In the genomic region with DNA sequence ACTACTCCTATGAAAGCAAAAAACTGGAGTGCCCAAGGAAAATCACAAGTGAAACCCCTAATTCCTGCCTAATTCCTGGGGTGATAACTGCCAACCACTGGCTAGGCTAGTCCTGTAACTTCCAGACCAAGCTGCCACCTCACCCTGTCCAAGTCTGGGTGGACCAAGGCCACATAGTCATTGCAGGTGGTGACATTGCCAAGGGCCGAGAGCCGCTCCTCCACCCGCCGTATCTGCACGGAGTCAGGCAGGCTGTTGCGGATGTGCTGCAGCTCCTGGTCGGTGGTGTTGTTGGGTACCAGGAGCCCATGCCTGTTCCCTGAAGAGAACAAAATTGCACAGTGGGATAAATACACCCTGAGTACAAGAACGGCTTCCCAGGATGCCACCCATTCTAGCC, we compare ENCODE assay signal across 26 mouse cellular contexts. TPM values are rescaled to one million over a fixed set of nuclear protein-coding genes. Genes with fewer than 3 reads are reported as not detected.
"Had no signal": no experiment of that assay in that cellular context is flagged by ENCODE, and none has a peak within 500 bp of the region (broad histone marks: within the 10 kb centered on the region; RNA-seq: fewer than 3 reads in every experiment).

No protein-coding gene starts in this region.

- H3K27me3 ChIP-seq: lung, embryonic 15.5 days; megakaryocyte, embryonic 14.5 days; neural tube, embryonic 13.5 days; neural tube, embryonic 15.5 days; stomach, embryonic 15.5 days had no signal

- DNase-seq: liver, postnatal 0 days; lung, adult 2 months; lung, postnatal 14 days; lung, postnatal 36 days; midbrain, embryonic 14.5 days; retina, postnatal 1 day; right cerebral cortex, adult 18-20 months; right cerebral cortex, postnatal 25 days; right cerebral cortex, postnatal 4 days; thymus, adult 2 months; thymus, postnatal 25 days; thymus, postnatal 4 days had no signal

- H3K4me3 ChIP-seq: lung, embryonic 15.5 days; megakaryocyte, embryonic 14.5 days; midbrain, embryonic 10.5 days; myocyte; neural tube, embryonic 13.5 days; neural tube, embryonic 15.5 days; stomach, embryonic 15.5 days had no signal

- ATAC-seq: liver, postnatal 0 days; lung, postnatal 0 days; midbrain, embryonic 16.5 days had no signal

- H3K27ac ChIP-seq: lung, embryonic 15.5 days; macrophage; midbrain, embryonic 10.5 days; neural tube, embryonic 13.5 days; neural tube, embryonic 15.5 days; stomach, embryonic 15.5 days; stomach, postnatal 0 days had no signal

RNA-seq across cellular contexts. Expression of a gene that starts 10.9 kb away (rescaled TPM):
- total RNA-seq: megakaryocyte progenitor cell, adult 5-6 weeks had no signal
- polyA plus RNA-seq: lung, postnatal 0 days; macrophage; myocyte; spleen, adult 2 months; testis, adult 2 months had no signal

RNA-seq across cellular contexts. Expression of a gene that starts 48.6 kb away (rescaled TPM):
- polyA plus RNA-seq: liver, postnatal 0 days; spleen, adult 2 months had no signal
